Mouse (Mus musculus): ENCODE measurements around the gene Dmap1. TPM values are rescaled to one million over a fixed set of nuclear protein-coding genes. Genes with fewer than 3 reads are reported as not detected.
A peak's percentile ranks its signal among the peaks of the same experiment; 100 is the strongest.

The Dmap1 gene
- polyA plus RNA-seq, 1 experiment from 2014 or later, result 89.9 TPM

- no peak overlapping the region for H3K4me3 ChIP-seq (ENCODE audit: low read depth, low read length)
- no peak overlapping the region for H3K9ac ChIP-seq (replicated peaks; ENCODE audit: low read length)
- ATAC-seq (replicated peaks; ENCODE audit: insufficient number of reproducible peaks, low FRiP score, low TSS enrichment, low read depth) (no peak), DNase-seq (ENCODE audit: low spot score) (no peak)
- WGBS, result 78% methylated on average over 6 of the region's 6 CpGs
- H3K27me3 ChIP-seq (ENCODE audit: control insufficient read depth, insufficient read depth, low read length), result no peaks in the 10 kb centered on the region
- no peaks in the 10 kb centered on the region for H3K36me3 ChIP-seq (replicated peaks; ENCODE audit: control insufficient read depth, insufficient read depth, low read depth, low read length)
- no peaks in the 10 kb centered on the region for H3K9me3 ChIP-seq (replicated peaks; ENCODE audit: control insufficient read depth, low read length)
- no peak overlapping the region for H3K27ac ChIP-seq (replicated peaks; ENCODE audit: low read depth, low read length)
- H3K4me2 ChIP-seq (ENCODE audit: low read depth, low read length), result no peak overlapping the region
- H3K4me1 ChIP-seq (ENCODE audit: control insufficient read depth, insufficient read depth, low read length), result no peaks in the 10 kb centered on the region; the same call in 1 of the 2 replicates
Observed at GRCm38 (mm10) chr4:117683048-117683768, 1.1 kb upstream of the Dmap1 start.

GRCm38 (mm10) chr4:117682463-117682862 is 390 bp upstream of the Dmap1 start:
- Histone ChIP-seq H3K27me3 (ENCODE audit: control insufficient read depth, insufficient read depth, low read length) (no peaks in the 10 kb centered on the region), H3K27ac (replicated peaks; ENCODE audit: low read depth, low read length) (no peak overlapping the region), H3K9ac (replicated peaks; ENCODE audit: low read length) (no peak overlapping the region; the same call in 1 of the 2 replicates), H3K4me2 (ENCODE audit: low read depth, low read length) (peak overlapping the region; percentile 36), H3K4me3 (ENCODE audit: low read depth, low read length) (peak overlapping the region; percentile 61; the same call in 1 of the 2 replicates), H3K9me3 (replicated peaks; ENCODE audit: control insufficient read depth, low read length) (no peaks in the 10 kb centered on the region), H3K4me1 (ENCODE audit: control insufficient read depth, insufficient read depth, low read length) (no peaks in the 10 kb centered on the region; the same call in 1 of the 2 replicates), H3K36me3 (replicated peaks; ENCODE audit: control insufficient read depth, insufficient read depth, low read depth, low read length) (no peaks in the 10 kb centered on the region)
- DNase-seq (ENCODE audit: low spot score), result no peak
- ATAC-seq (replicated peaks; ENCODE audit: insufficient number of reproducible peaks, low FRiP score, low TSS enrichment, low read depth), result no peak; the same call in 1 of the 2 replicates

GRCm38 (mm10) chr4:117680963-117681362 is 1.1 kb downstream of the Dmap1 start:
- H3K27ac ChIP-seq (replicated peaks; ENCODE audit: low read depth, low read length), result no peak overlapping the region
- WGBS, result 77% methylated on average over 6 of the region's 6 CpGs
- ATAC-seq (replicated peaks; ENCODE audit: insufficient number of reproducible peaks, low FRiP score, low TSS enrichment, low read depth) (no peak), DNase-seq (ENCODE audit: low spot score) (no peak)
- no peaks in the 10 kb centered on the region for H3K9me3 ChIP-seq (replicated peaks; ENCODE audit: control insufficient read depth, low read length)
- H3K9ac ChIP-seq (replicated peaks; ENCODE audit: low read length), result no peak overlapping the region
- H3K27me3 ChIP-seq (ENCODE audit: control insufficient read depth, insufficient read depth, low read length), result no peaks in the 10 kb centered on the region
- H3K4me1 ChIP-seq (ENCODE audit: control insufficient read depth, insufficient read depth, low read length), result no peaks in the 10 kb centered on the region; the same call in 1 of the 2 replicates
- peak overlapping the region; percentile 61 for H3K4me3 ChIP-seq (ENCODE audit: low read depth, low read length)
- peaks cover 3% of the 10 kb centered on the region; the same call in 1 of the 2 replicates for H3K36me3 ChIP-seq (replicated peaks; ENCODE audit: control insufficient read depth, insufficient read depth, low read depth, low read length)
- peak overlapping the region; percentile 81; the same call in 1 of the 2 replicates for H3K4me2 ChIP-seq (ENCODE audit: low read depth, low read length)

GRCm38 (mm10) chr4:117676903-117677302 is 5.2 kb downstream of the Dmap1 start:
- Histone ChIP-seq H3K9ac (replicated peaks; ENCODE audit: low read length) (no peak overlapping the region), H3K27ac (replicated peaks; ENCODE audit: low read depth, low read length) (no peak overlapping the region), H3K4me2 (ENCODE audit: low read depth, low read length) (no peak overlapping the region), H3K4me3 (ENCODE audit: low read depth, low read length) (no peak overlapping the region), H3K4me1 (ENCODE audit: control insufficient read depth, insufficient read depth, low read length) (no peaks in the 10 kb centered on the region; the same call in 1 of the 2 replicates), H3K27me3 (ENCODE audit: control insufficient read depth, insufficient read depth, low read length) (no peaks in the 10 kb centered on the region), H3K36me3 (replicated peaks; ENCODE audit: control insufficient read depth, insufficient read depth, low read depth, low read length) (peaks cover 15% of the 10 kb centered on the region), H3K9me3 (replicated peaks; ENCODE audit: control insufficient read depth, low read length) (no peaks in the 10 kb centered on the region)
- peak; percentile 87 for DNase-seq (ENCODE audit: low spot score)
- 0 out of 2 replicates have a peak, but pooled peaks have one; percentile 10 for ATAC-seq (replicated peaks; ENCODE audit: insufficient number of reproducible peaks, low FRiP score, low TSS enrichment, low read depth)
- WGBS, result 32% methylated on average over 3 of the region's 3 CpGs

GRCm38 (mm10) chr4:117673901-117674300 is 8.2 kb downstream of the Dmap1 start:
- H3K36me3 ChIP-seq (replicated peaks; ENCODE audit: control insufficient read depth, insufficient read depth, low read depth, low read length), result peaks cover 15% of the 10 kb centered on the region
- DNase-seq (ENCODE audit: low spot score) (no peak), ATAC-seq (replicated peaks; ENCODE audit: insufficient number of reproducible peaks, low FRiP score, low TSS enrichment, low read depth) (no peak)
- no peak overlapping the region for H3K27ac ChIP-seq (replicated peaks; ENCODE audit: low read depth, low read length)
- no peaks in the 10 kb centered on the region for H3K4me1 ChIP-seq (ENCODE audit: control insufficient read depth, insufficient read depth, low read length)
- WGBS, result 80% methylated on average over 3 of the region's 3 CpGs
- no peak overlapping the region for H3K4me3 ChIP-seq (ENCODE audit: low read depth, low read length)
- no peaks in the 10 kb centered on the region for H3K9me3 ChIP-seq (replicated peaks; ENCODE audit: control insufficient read depth, low read length)
- H3K9ac ChIP-seq (replicated peaks; ENCODE audit: low read length), result no peak overlapping the region
- H3K4me2 ChIP-seq (ENCODE audit: low read depth, low read length), result no peak overlapping the region
- H3K27me3 ChIP-seq (ENCODE audit: control insufficient read depth, insufficient read depth, low read length), result no peaks in the 10 kb centered on the region

GRCm38 (mm10) chr4:117672042-117672441 is 10.0 kb downstream of the Dmap1 start:
- no peak overlapping the region for H3K4me3 ChIP-seq (ENCODE audit: low read depth, low read length)
- H3K27ac ChIP-seq (replicated peaks; ENCODE audit: low read depth, low read length), result no peak overlapping the region
- H3K27me3 ChIP-seq (ENCODE audit: control insufficient read depth, insufficient read depth, low read length), result no peaks in the 10 kb centered on the region
- H3K4me1 ChIP-seq (ENCODE audit: control insufficient read depth, insufficient read depth, low read length), result no peaks in the 10 kb centered on the region
- H3K9me3 ChIP-seq (replicated peaks; ENCODE audit: control insufficient read depth, low read length), result no peaks in the 10 kb centered on the region
- peaks cover 15% of the 10 kb centered on the region for H3K36me3 ChIP-seq (replicated peaks; ENCODE audit: control insufficient read depth, insufficient read depth, low read depth, low read length)
- DNase-seq (ENCODE audit: low spot score), result no peak
- H3K4me2 ChIP-seq (ENCODE audit: low read depth, low read length), result no peak overlapping the region
- no peak overlapping the region for H3K9ac ChIP-seq (replicated peaks; ENCODE audit: low read length)
- 85% methylated on average over 9 of the region's 9 CpGs for WGBS
- no peak for ATAC-seq (replicated peaks; ENCODE audit: insufficient number of reproducible peaks, low FRiP score, low TSS enrichment, low read depth)

- H3K36me3 ChIP-seq (replicated peaks; ENCODE audit: control insufficient read depth, insufficient read depth, low read depth, low read length), result peaks cover under 1% of the 10 kb centered on the region
- WGBS, result 83% methylated on average over 7 of the region's 7 CpGs
- H3K27ac ChIP-seq (replicated peaks; ENCODE audit: low read depth, low read length), result no peak overlapping the region
- H3K4me3 ChIP-seq (ENCODE audit: low read depth, low read length), result no peak overlapping the region
- ATAC-seq (replicated peaks; ENCODE audit: insufficient number of reproducible peaks, low FRiP score, low TSS enrichment, low read depth) (no peak), DNase-seq (ENCODE audit: low spot score) (no peak)
- H3K27me3 ChIP-seq (ENCODE audit: control insufficient read depth, insufficient read depth, low read length), result no peaks in the 10 kb centered on the region
- H3K9me3 ChIP-seq (replicated peaks; ENCODE audit: control insufficient read depth, low read length), result no peaks in the 10 kb centered on the region
- H3K4me2 ChIP-seq (ENCODE audit: low read depth, low read length), result no peak overlapping the region
- no peak overlapping the region for H3K9ac ChIP-seq (replicated peaks; ENCODE audit: low read length)
- H3K4me1 ChIP-seq (ENCODE audit: control insufficient read depth, insufficient read depth, low read length), result no peaks in the 10 kb centered on the region
Observed at GRCm38 (mm10) chr4:117669874-117670273, 12.2 kb downstream of the Dmap1 start.

- Histone ChIP-seq H3K27ac (replicated peaks; ENCODE audit: low read depth, low read length) (no peak overlapping the region), H3K4me1 (ENCODE audit: control insufficient read depth, insufficient read depth, low read length) (no peaks in the 10 kb centered on the region), H3K4me2 (ENCODE audit: low read depth, low read length) (no peak overlapping the region), H3K36me3 (replicated peaks; ENCODE audit: control insufficient read depth, insufficient read depth, low read depth, low read length) (no peaks in the 10 kb centered on the region), H3K9me3 (replicated peaks; ENCODE audit: control insufficient read depth, low read length) (no peaks in the 10 kb centered on the region), H3K27me3 (ENCODE audit: control insufficient read depth, insufficient read depth, low read length) (no peaks in the 10 kb centered on the region), H3K9ac (replicated peaks; ENCODE audit: low read length) (no peak overlapping the region), H3K4me3 (ENCODE audit: low read depth, low read length) (no peak overlapping the region)
- no peak for ATAC-seq (replicated peaks; ENCODE audit: insufficient number of reproducible peaks, low FRiP score, low TSS enrichment, low read depth)
- WGBS, result 82% methylated on average over 8 of the region's 8 CpGs
- no peak for DNase-seq (ENCODE audit: low spot score)
Observed at GRCm38 (mm10) chr4:117666054-117666453, 16.0 kb downstream of the Dmap1 start.

All from embryonic facial prominence, embryonic 11.5 days (tissue).